Mouse (Mus musculus) limb, embryonic 12.5 days (tissue): ENCODE measurements around the gene Polr2i. TPM values are rescaled to one million over a fixed set of nuclear protein-coding genes. Genes with fewer than 3 reads are reported as not detected.
"Not testable (repeated sequence)": the region's sequence is repeated elsewhere in the genome, so short reads cannot be mapped to it uniquely, and the experiment has no call there.

Source experiments
- ATAC-seq: fragments of 200-750 bp; cut with Nextera tagmentation; 2 replicates; pipeline ENCODE4 v1.8.0; 2017; ENCODE audit warnings: low read depth, moderate TSS enrichment; ENCODE audit not compliant: insufficient number of reproducible peaks, insufficient read depth, low FRiP score, low TSS enrichment
- H3K27ac ChIP-seq: fragments of 300-500 bp; sonication (generic); 2 replicates; pipeline ENCODE4 v1.5.1; 2016; ENCODE audit warnings: mild to moderate bottlenecking, moderate library complexity
- H3K27me3 ChIP-seq: fragments of 300-500 bp; sonication (generic); 2 replicates; pipeline ENCODE4 v1.6.1; 2016; ENCODE audit warnings: mild to moderate bottlenecking, moderate library complexity
- H3K36me3 ChIP-seq: fragments of 300-500 bp; sonication (generic); 2 replicates; pipeline ENCODE4 v1.6.1; 2016; ENCODE audit warnings: mild to moderate bottlenecking, moderate library complexity
- H3K4me1 ChIP-seq: fragments of 300-500 bp; sonication (generic); replicated peaks from 2 replicates; pipeline ENCODE4 v1.6.1; 2016
- H3K4me2 ChIP-seq: fragments of 300-500 bp; sonication (generic); 2 replicates; pipeline ENCODE4 v1.6.1; 2016; ENCODE audit warnings: mild to moderate bottlenecking, moderate library complexity
- H3K4me3 ChIP-seq: fragments of 300-500 bp; sonication (generic); replicated peaks from 2 replicates; pipeline ENCODE4 v1.5.1; 2016; ENCODE audit warnings: mild to moderate bottlenecking
- H3K9ac ChIP-seq: fragments of 300-500 bp; sonication (generic); replicated peaks from 2 replicates; pipeline ENCODE4 v1.6.1; 2016; ENCODE audit warnings: mild to moderate bottlenecking, moderate library complexity
- H3K9me3 ChIP-seq: fragments of 300-500 bp; sonication (generic); 2 replicates; pipeline ENCODE4 v1.6.1; 2016; ENCODE audit warnings: mild to moderate bottlenecking, moderate library complexity
- WGBS: fragments of 180-500 bp; shearing (Covaris S2); methylation state at CpG from one replicate; pipeline ENCODE4 v1.1.7; 2016; 5-methylcytosine and 5-hydroxymethylcytosine counted together
- polyA plus RNA-seq: library from polyadenylated mRNA; unstranded; fragments of >200 nt; fragmentation: Nextera tagmentation; extraction: Ambion mirVana; gene quantifications from 2 replicates; pipeline ENCODE4 v1.2.1, GENCODE M21; 2016

Polr2i gene
- polyA plus RNA-seq, 1 experiment from 2014 or later = 182 TPM

- Histone ChIP-seq H3K27ac (peak overlapping the region; percentile 94), H3K4me2 (peak overlapping the region; percentile 72), H3K27me3 (no peaks in the 10 kb centered on the region), H3K9ac (peak overlapping the region; percentile 72), H3K4me3 (peak overlapping the region; percentile 74), H3K4me1 (peaks cover 17% of the 10 kb centered on the region), H3K36me3 (peaks cover 46% of the 10 kb centered on the region), H3K9me3 (no peaks in the 10 kb centered on the region)
- 4% methylated on average over 24 of the region's 24 CpGs for WGBS
- peak; percentile 14; the same call in 1 of the 2 replicates for ATAC-seq
Observed at GRCm38 (mm10) chr7:30232631-30233148, 942 bp downstream of the Polr2i start.

- H3K27ac ChIP-seq = no peak overlapping the region
- no peak for ATAC-seq
- peaks cover 17% of the 10 kb centered on the region for H3K4me1 ChIP-seq
- H3K9ac ChIP-seq = peak overlapping the region; percentile 72; the same call in 1 of the 2 replicates
- H3K4me3 ChIP-seq = peak overlapping the region; percentile 74; the same call in 1 of the 2 replicates
- H3K9me3 ChIP-seq = no peaks in the 10 kb centered on the region
- peaks cover 39% of the 10 kb centered on the region for H3K36me3 ChIP-seq
- H3K4me2 ChIP-seq = peak overlapping the region; percentile 72
- no peaks in the 10 kb centered on the region for H3K27me3 ChIP-seq
- WGBS = 90% methylated on average over 20 of the region's 20 CpGs
Observed at GRCm38 (mm10) chr7:30233387-30233786, 1.6 kb downstream of the Polr2i start.

- H3K36me3 ChIP-seq = peaks cover 32% of the 10 kb centered on the region
- H3K4me3 ChIP-seq = no peak overlapping the region
- 93% methylated on average over 15 of the region's 15 CpGs for WGBS
- no peaks in the 10 kb centered on the region for H3K9me3 ChIP-seq
- H3K4me1 ChIP-seq = peaks cover 17% of the 10 kb centered on the region
- H3K9ac ChIP-seq = no peak overlapping the region
- no peaks in the 10 kb centered on the region for H3K27me3 ChIP-seq
- no peak overlapping the region for H3K4me2 ChIP-seq
- no peak for ATAC-seq
- H3K27ac ChIP-seq = no peak overlapping the region
Observed at GRCm38 (mm10) chr7:30234276-30234858, 2.6 kb downstream of the Polr2i start.

DNA sequence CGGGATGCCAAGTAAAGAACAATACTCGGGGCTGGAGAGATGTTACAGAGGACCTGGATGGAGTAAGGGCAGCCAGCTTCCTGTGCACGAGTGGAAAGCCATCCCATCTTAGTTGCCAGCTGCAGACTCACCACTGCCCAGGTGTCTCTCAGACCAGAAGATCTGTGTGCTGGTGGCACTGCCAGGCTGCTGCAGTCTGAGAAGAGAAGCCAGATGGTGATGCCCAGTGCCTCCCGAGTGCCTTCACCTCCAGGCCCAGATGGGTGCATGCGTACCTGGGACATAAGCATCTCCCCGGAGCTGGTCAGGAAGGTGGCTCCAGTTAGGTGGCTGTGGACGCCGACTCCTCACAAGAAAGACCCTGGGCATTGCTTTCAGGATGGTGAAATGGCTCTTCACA is 3.3 kb downstream of the Polr2i start:
- Histone ChIP-seq H3K27ac (no peak overlapping the region), H3K9ac (no peak overlapping the region), H3K4me2 (no peak overlapping the region), H3K27me3 (no peaks in the 10 kb centered on the region), H3K9me3 (no peaks in the 10 kb centered on the region), H3K4me1 (peaks cover 17% of the 10 kb centered on the region), H3K36me3 (peaks cover 30% of the 10 kb centered on the region), H3K4me3 (no peak overlapping the region)
- 88% methylated on average over 8 of the region's 8 CpGs for WGBS
- no peak for ATAC-seq

- Histone ChIP-seq H3K4me3 (no peak within 1 kb of the TSS), H3K27ac (no peak within 1 kb of the TSS), H3K9ac (no peak within 1 kb of the TSS), H3K36me3 (peaks cover 33% of the 10 kb centered on the region), H3K4me1 (peaks cover 15% of the 10 kb centered on the region), H3K4me2 (no peak within 1 kb of the TSS), H3K27me3 (no peaks in the 10 kb centered on the region), H3K9me3 (no peaks in the 10 kb centered on the region)
- no peak for ATAC-seq
- 82% methylated on average over 4 of the region's 4 CpGs for WGBS
Observed at GRCm38 (mm10) chr7:30235625-30236024, 3.9 kb downstream of the Polr2i start, which contains the start of gene Ovol3. Gene Ovol3, minus strand, starts transcription at chr7:30235725.

GRCm38 (mm10) chr7:30237374-30237773 is 5.6 kb downstream of the Polr2i start:
- WGBS = 88% methylated on average over 3 of the region's 3 CpGs
- not testable (repeated sequence) for H3K9me3 ChIP-seq, H3K9ac ChIP-seq, H3K4me3 ChIP-seq, H3K27ac ChIP-seq, H3K27me3 ChIP-seq, H3K4me2 ChIP-seq, ATAC-seq, H3K4me1 ChIP-seq
- H3K36me3 ChIP-seq = peaks cover 49% of the 10 kb centered on the region

DNA sequence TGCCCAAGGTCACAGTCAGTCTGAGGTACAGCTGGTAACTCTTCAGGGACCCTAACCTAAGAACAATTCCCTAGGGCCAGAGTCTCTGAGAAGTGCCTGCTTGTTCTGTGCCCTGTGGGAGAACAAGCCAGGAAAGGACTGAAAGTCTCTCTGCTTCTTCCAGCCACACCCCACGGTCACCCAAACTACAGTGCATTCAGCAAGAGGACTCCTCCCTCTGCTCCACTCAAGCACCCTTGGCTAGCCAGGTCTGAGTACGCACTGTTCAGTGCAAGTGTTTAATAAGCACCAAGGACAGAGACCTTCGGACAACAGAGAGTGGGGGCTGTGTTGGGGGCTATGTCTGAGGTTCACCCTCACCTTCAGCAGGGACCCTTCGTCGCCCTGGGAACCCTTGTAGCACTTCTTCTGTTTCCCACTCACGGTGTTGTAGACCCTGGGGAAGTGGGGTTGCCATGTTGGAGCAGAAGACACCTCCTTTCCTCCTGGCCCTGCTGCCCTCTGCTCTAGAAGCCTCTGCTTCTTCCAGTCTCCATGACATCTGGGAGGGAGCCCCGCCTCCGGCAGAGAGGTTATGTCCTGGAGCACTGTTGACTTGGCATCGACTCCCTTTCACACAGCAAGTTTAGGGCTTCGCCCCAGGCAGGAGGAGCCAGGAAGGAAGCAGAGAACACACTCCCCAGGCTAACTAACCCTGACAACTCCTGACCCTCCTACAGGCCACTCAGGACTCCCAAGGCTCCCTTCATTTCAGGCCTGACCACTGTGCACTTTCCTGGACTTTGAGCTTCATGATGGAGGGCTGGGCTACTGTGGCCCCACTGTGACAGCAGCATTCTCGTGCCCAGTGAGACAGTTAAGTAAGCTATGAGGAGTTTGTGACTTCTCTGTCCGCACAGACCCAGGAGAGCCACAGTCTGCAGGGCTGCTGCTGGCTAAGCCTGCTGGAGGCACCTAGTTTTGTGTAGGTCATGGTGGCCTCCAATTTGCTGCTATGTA is 20.5 kb downstream of the Polr2i start:
- peaks cover 49% of the 10 kb centered on the region for H3K36me3 ChIP-seq
- H3K27me3 ChIP-seq = no peaks in the 10 kb centered on the region
- H3K4me1 ChIP-seq = no peaks in the 10 kb centered on the region
- no peaks in the 10 kb centered on the region for H3K9me3 ChIP-seq
- ATAC-seq = no peak
- WGBS = 85% methylated on average over 12 of the region's 12 CpGs
- H3K4me2 ChIP-seq = no peak overlapping the region
- no peak overlapping the region for H3K4me3 ChIP-seq
- H3K27ac ChIP-seq = no peak overlapping the region
- no peak overlapping the region for H3K9ac ChIP-seq

DNA sequence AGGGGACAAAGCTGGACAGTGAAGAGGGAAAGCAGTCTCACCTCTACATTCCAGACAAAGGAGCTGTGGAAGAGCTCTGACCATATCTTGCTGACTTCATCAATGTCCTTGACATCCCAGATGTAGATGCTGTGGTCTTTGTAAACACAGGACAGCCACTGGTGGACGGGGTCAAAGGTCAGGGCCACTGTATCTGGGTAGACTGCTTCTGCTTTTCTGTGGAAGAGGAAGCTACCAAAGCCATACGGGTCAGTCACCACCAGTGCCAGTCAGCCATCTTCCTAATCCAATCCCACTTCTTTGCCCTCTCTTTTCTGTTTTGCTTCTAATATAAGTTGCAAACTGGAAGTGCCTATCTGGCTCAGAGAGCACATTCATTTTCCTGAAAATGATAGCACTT is 33.3 kb downstream of the Polr2i start:
- no peaks in the 10 kb centered on the region for H3K9me3 ChIP-seq
- no peak overlapping the region for H3K27ac ChIP-seq
- no peaks in the 10 kb centered on the region for H3K27me3 ChIP-seq
- no peaks in the 10 kb centered on the region for H3K4me1 ChIP-seq
- H3K4me3 ChIP-seq = no peak overlapping the region
- 87% methylated on average over 2 of the region's 2 CpGs for WGBS
- H3K9ac ChIP-seq = no peak overlapping the region
- peaks cover 37% of the 10 kb centered on the region for H3K36me3 ChIP-seq
- no peak for ATAC-seq
- no peak overlapping the region for H3K4me2 ChIP-seq

GRCm38 (mm10) chr7:30265531-30265930 is 33.8 kb downstream of the Polr2i start:
- Histone ChIP-seq H3K4me1 (no peaks in the 10 kb centered on the region), H3K9ac (no peak overlapping the region), H3K4me3 (no peak overlapping the region), H3K4me2 (no peak overlapping the region), H3K9me3 (no peaks in the 10 kb centered on the region), H3K27me3 (no peaks in the 10 kb centered on the region), H3K27ac (no peak overlapping the region), H3K36me3 (peaks cover 42% of the 10 kb centered on the region)
- 94% methylated on average over 5 of the region's 5 CpGs for WGBS
- no peak for ATAC-seq

- WGBS = 91% methylated on average over 7 of the region's 7 CpGs
- Histone ChIP-seq H3K4me3 (no peak overlapping the region), H3K36me3 (peaks cover 45% of the 10 kb centered on the region), H3K4me1 (no peaks in the 10 kb centered on the region), H3K9ac (no peak overlapping the region), H3K9me3 (no peaks in the 10 kb centered on the region), H3K27me3 (no peaks in the 10 kb centered on the region), H3K27ac (no peak overlapping the region), H3K4me2 (no peak overlapping the region)
- ATAC-seq = no peak
Observed at GRCm38 (mm10) chr7:30265935-30266334, 34.2 kb downstream of the Polr2i start.

DNA sequence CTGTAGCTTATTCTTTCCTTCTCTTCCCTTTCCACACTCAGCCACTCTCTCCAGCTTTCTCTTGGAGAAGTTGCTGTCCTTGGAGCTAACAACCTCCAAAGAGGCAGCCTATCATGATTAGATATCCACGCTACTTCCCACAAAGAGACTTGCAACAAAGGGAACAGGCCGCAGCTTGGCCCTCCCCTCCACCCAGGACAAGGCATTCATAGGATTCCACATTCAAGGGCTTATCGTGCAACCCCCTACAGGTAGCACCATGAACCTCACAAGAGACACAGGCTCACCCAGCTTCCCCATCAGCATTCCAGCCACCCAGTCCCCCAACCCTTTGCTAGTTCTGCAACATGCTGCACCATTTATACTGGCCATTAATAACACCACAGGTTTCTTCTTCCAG is 35.0 kb downstream of the Polr2i start:
- ATAC-seq = no peak

More for the DNA sequence above, 35.0 kb downstream of the Polr2i start:
- Histone ChIP-seq H3K27ac (no peak overlapping the region), H3K4me1 (no peaks in the 10 kb centered on the region), H3K36me3 (peaks cover 45% of the 10 kb centered on the region), H3K27me3 (no peaks in the 10 kb centered on the region), H3K4me3 (no peak overlapping the region), H3K9me3 (no peaks in the 10 kb centered on the region), H3K4me2 (no peak overlapping the region), H3K9ac (no peak overlapping the region)
- 92% methylated on average over 3 of the region's 3 CpGs for WGBS
